Mouse (Mus musculus) kidney, embryonic 15.5 days (tissue): ENCODE results near the gene Nfkbil1. TPM values are rescaled to one million over a fixed set of nuclear protein-coding genes. Genes with fewer than 3 reads are reported as not detected.
A peak's percentile ranks its signal among the peaks of the same experiment; 100 is the strongest.

ENCODE experiments used
- ATAC-seq: fragments of 200-750 bp; cut with Nextera tagmentation; replicated peaks from 2 replicates; pipeline ENCODE4 v1.8.0; 2017; ENCODE audit warnings: moderate TSS enrichment; ENCODE audit not compliant: low FRiP score
- H3K27ac ChIP-seq: fragments of 300-500 bp; sonication (generic); 2 replicates; pipeline ENCODE4 v1.5.1; 2015; ENCODE audit warnings: mild to moderate bottlenecking, inconsistent platforms
- H3K27me3 ChIP-seq: fragments of 300-500 bp; sonication (generic); 2 replicates; pipeline ENCODE4 v1.6.1; 2015; ENCODE audit warnings: inconsistent platforms
- H3K36me3 ChIP-seq: fragments of 300-500 bp; sonication (generic); 2 replicates; pipeline ENCODE4 v1.6.1; 2015; ENCODE audit warnings: inconsistent platforms
- H3K4me1 ChIP-seq: fragments of 300-500 bp; sonication (generic); 2 replicates; pipeline ENCODE4 v1.6.1; 2015; ENCODE audit warnings: inconsistent platforms
- H3K4me2 ChIP-seq: fragments of 300-500 bp; sonication (generic); 2 replicates; pipeline ENCODE4 v1.6.1; 2015; ENCODE audit warnings: moderate library complexity, mild to moderate bottlenecking, inconsistent platforms
- H3K4me3 ChIP-seq: fragments of 300-500 bp; sonication (generic); replicated peaks from 2 replicates; pipeline ENCODE4 v1.5.1; 2015; ENCODE audit warnings: mild to moderate bottlenecking, inconsistent platforms
- H3K9ac ChIP-seq: fragments of 300-500 bp; sonication (generic); 2 replicates; pipeline ENCODE4 v1.6.1; 2015; ENCODE audit warnings: mild to moderate bottlenecking, inconsistent platforms
- H3K9me3 ChIP-seq: fragments of 300-500 bp; sonication (generic); replicated peaks from 2 replicates; pipeline ENCODE4 v1.6.1; 2016; ENCODE audit warnings: inconsistent platforms
- WGBS: fragments of 180-500 bp; shearing (Covaris S2); methylation state at CpG from one replicate; pipeline ENCODE4 v1.1.7; 2015; ENCODE audit warnings: mixed read lengths; 5-methylcytosine and 5-hydroxymethylcytosine counted together
- polyA plus RNA-seq: library from polyadenylated mRNA; unstranded; fragments of >200 nt; fragmentation: Nextera tagmentation; extraction: Ambion mirVana; gene quantifications from 2 replicates; pipeline ENCODE4 v1.2.1, GENCODE M21; 2015

Gene Nfkbil1
- 11.3 and 12.4 TPM in 2 replicates for polyA plus RNA-seq

- H3K9me3 ChIP-seq: no peaks in the 10 kb centered on the region
- peak within 1 kb of the TSS; percentile 67 for H3K4me3 ChIP-seq
- H3K4me1 ChIP-seq: peaks cover 54% of the 10 kb centered on the region
- H3K9ac ChIP-seq: peak within 1 kb of the TSS; percentile 89
- peak; percentile 80 for ATAC-seq
- peaks cover 19% of the 10 kb centered on the region for H3K36me3 ChIP-seq
- WGBS: under 1% methylated on average over 35 of the region's 35 CpGs
- H3K27ac ChIP-seq: peak within 1 kb of the TSS; percentile 98
- no peaks in the 10 kb centered on the region for H3K27me3 ChIP-seq
- peak within 1 kb of the TSS; percentile 70 for H3K4me2 ChIP-seq
Observed at GRCm38 (mm10) chr17:35235614-35236389, at the start of gene Nfkbil1. Gene Nfkbil1 (minus strand): TSS chr17:35235792.

DNA sequence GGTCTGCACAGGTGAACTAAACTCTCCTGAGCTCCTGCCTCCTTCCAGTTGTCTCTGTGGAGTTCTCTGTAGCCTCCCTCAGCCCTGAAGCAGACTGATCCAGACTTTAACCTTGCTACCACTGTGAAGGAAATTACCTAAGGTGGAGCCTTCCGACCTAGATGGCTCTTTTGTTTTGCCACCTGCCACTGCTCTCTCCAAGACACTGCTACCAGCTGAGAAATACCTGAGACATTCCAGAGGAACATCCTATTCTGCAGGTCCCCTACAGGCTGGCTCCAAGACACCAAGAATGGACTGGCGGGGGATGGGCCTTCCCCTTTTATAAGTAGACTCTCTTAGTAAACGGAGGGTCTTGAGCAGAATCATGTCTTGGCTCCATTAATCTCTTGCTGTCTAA, 44.7 kb upstream of the Nfkbil1 start:
- Histone ChIP-seq H3K4me1 (no peaks in the 10 kb centered on the region), H3K4me2 (no peak overlapping the region), H3K36me3 (no peaks in the 10 kb centered on the region), H3K9me3 (no peaks in the 10 kb centered on the region), H3K4me3 (no peak overlapping the region), H3K27me3 (peaks cover 27% of the 10 kb centered on the region), H3K27ac (no peak overlapping the region), H3K9ac (no peak overlapping the region)
- 73% methylated on average over 3 of the region's 3 CpGs for WGBS
- no peak for ATAC-seq

- H3K9me3 ChIP-seq: no peaks in the 10 kb centered on the region
- H3K27me3 ChIP-seq: peaks cover 31% of the 10 kb centered on the region
- no peak overlapping the region for H3K27ac ChIP-seq
- no peak overlapping the region for H3K9ac ChIP-seq
- WGBS: 84% methylated on average over 13 of the region's 13 CpGs
- no peaks in the 10 kb centered on the region for H3K36me3 ChIP-seq
- H3K4me3 ChIP-seq: no peak overlapping the region
- no peak for ATAC-seq
- H3K4me2 ChIP-seq: no peak overlapping the region
- H3K4me1 ChIP-seq: no peaks in the 10 kb centered on the region
Observed at GRCm38 (mm10) chr17:35278957-35279688, 43.5 kb upstream of the Nfkbil1 start.

- H3K9me3 ChIP-seq: no peaks in the 10 kb centered on the region
- no peaks in the 10 kb centered on the region for H3K36me3 ChIP-seq
- H3K4me1 ChIP-seq: no peaks in the 10 kb centered on the region
- no peak overlapping the region for H3K4me2 ChIP-seq
- no peak overlapping the region for H3K27ac ChIP-seq
- H3K9ac ChIP-seq: no peak overlapping the region
- H3K27me3 ChIP-seq: peaks cover 31% of the 10 kb centered on the region
- WGBS: 67% methylated on average over 8 of the region's 8 CpGs
- no peak overlapping the region for H3K4me3 ChIP-seq
- no peak for ATAC-seq
Observed at GRCm38 (mm10) chr17:35278049-35278448, 42.5 kb upstream of the Nfkbil1 start.

GRCm38 (mm10) chr17:35276304-35276864, 40.8 kb upstream of the Nfkbil1 start:
- H3K4me2 ChIP-seq: no peak overlapping the region
- no peaks in the 10 kb centered on the region for H3K4me1 ChIP-seq
- H3K9me3 ChIP-seq: no peaks in the 10 kb centered on the region
- H3K4me3 ChIP-seq: no peak overlapping the region
- H3K36me3 ChIP-seq: no peaks in the 10 kb centered on the region
- H3K27ac ChIP-seq: no peak overlapping the region
- H3K27me3 ChIP-seq: peaks cover 31% of the 10 kb centered on the region
- 12% methylated on average over 13 of the region's 13 CpGs for WGBS
- no peak overlapping the region for H3K9ac ChIP-seq
- ATAC-seq: no peak

DNA sequence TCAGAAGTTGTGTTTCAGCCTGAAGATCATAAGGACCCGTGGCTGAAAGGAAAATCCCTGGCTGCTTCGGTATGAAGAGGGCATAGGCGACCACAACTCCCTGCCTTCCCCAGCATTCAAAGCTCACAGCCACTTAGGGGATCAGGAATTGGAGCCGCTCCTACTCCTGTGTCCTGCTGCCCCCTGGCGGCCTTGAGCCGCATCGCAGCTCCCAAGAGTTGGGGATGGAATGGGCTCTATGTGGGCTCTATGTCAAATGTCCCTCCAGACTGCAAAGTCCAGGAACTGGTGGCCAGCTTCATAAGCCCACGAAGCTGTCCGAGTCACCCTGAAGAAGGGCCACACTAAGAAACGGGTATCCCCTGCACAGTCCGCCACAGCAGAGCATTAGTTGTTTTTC, 39.2 kb upstream of the Nfkbil1 start:
- 4% methylated on average over 11 of the region's 11 CpGs for WGBS
- Histone ChIP-seq H3K27ac (no peak overlapping the region), H3K36me3 (no peaks in the 10 kb centered on the region), H3K9ac (no peak overlapping the region), H3K4me2 (no peak overlapping the region), H3K9me3 (no peaks in the 10 kb centered on the region), H3K27me3 (peaks cover 31% of the 10 kb centered on the region), H3K4me3 (no peak overlapping the region), H3K4me1 (no peaks in the 10 kb centered on the region)
- ATAC-seq: no peak; the same call in 1 of the 2 replicates

GRCm38 (mm10) chr17:35272249-35272648, 36.7 kb upstream of the Nfkbil1 start:
- no peak overlapping the region for H3K9ac ChIP-seq
- WGBS: 72% methylated on average over 3 of the region's 3 CpGs
- H3K4me3 ChIP-seq: no peak overlapping the region
- no peaks in the 10 kb centered on the region for H3K4me1 ChIP-seq
- H3K9me3 ChIP-seq: no peaks in the 10 kb centered on the region
- H3K36me3 ChIP-seq: no peaks in the 10 kb centered on the region
- no peak overlapping the region for H3K4me2 ChIP-seq
- H3K27ac ChIP-seq: no peak overlapping the region
- peaks cover 24% of the 10 kb centered on the region for H3K27me3 ChIP-seq
- no peak for ATAC-seq

GRCm38 (mm10) chr17:35269653-35270347, 34.2 kb upstream of the Nfkbil1 start:
- Histone ChIP-seq H3K36me3 (no peaks in the 10 kb centered on the region), H3K4me3 (no peak overlapping the region), H3K4me2 (no peak overlapping the region), H3K9ac (no peak overlapping the region), H3K4me1 (no peaks in the 10 kb centered on the region), H3K9me3 (no peaks in the 10 kb centered on the region), H3K27ac (no peak overlapping the region), H3K27me3 (peaks cover 19% of the 10 kb centered on the region)
- 21% methylated on average over 3 of the region's 3 CpGs for WGBS
- ATAC-seq: 0 out of 2 replicates have a peak, but pooled peaks have one; percentile 62

GRCm38 (mm10) chr17:35267399-35268086, 32.0 kb upstream of the Nfkbil1 start:
- Histone ChIP-seq H3K9me3 (no peaks in the 10 kb centered on the region), H3K4me3 (no peak overlapping the region), H3K36me3 (no peaks in the 10 kb centered on the region), H3K9ac (no peak overlapping the region), H3K4me2 (no peak overlapping the region), H3K27me3 (peaks cover 41% of the 10 kb centered on the region), H3K27ac (no peak overlapping the region), H3K4me1 (peaks cover 13% of the 10 kb centered on the region)
- ATAC-seq: no peak
- WGBS: 57% methylated on average over 1 of the region's 1 CpGs

- WGBS: under 1% methylated on average over 29 of the region's 31 CpGs
- Histone ChIP-seq H3K9ac (peak overlapping the region; percentile 65), H3K4me1 (peaks cover 16% of the 10 kb centered on the region), H3K4me2 (peak overlapping the region; percentile 100), H3K27ac (no peak overlapping the region), H3K36me3 (no peaks in the 10 kb centered on the region), H3K9me3 (no peaks in the 10 kb centered on the region), H3K27me3 (peaks cover 70% of the 10 kb centered on the region), H3K4me3 (peak overlapping the region; percentile 76)
- ATAC-seq: peak; percentile 58
Observed at GRCm38 (mm10) chr17:35263523-35263883, 27.9 kb upstream of the Nfkbil1 start.
